Mouse (Mus musculus) erythroblast, embryonic 14.5 days (primary cell): ENCODE measurements at regions not wholly inside any gene's neighbourhood (a gene's known extent, or its start where the extent isn't known, plus 50 kb on each side); places are given as distances from the start of the nearest gene placed in this dataset.

Source experiments
- H3K27me3 ChIP-seq: 2 replicates; pipeline ENCODE4 v1.6.1; 2012; ENCODE audit warnings: inconsistent platforms; ENCODE audit not compliant: control insufficient read depth
- H3K36me3 ChIP-seq: 2 replicates; pipeline ENCODE4 v1.6.1; 2012; ENCODE audit warnings: mild to moderate bottlenecking, inconsistent platforms; ENCODE audit not compliant: control insufficient read depth
- H3K4me1 ChIP-seq: 2 replicates; pipeline ENCODE4 v1.6.1; 2012; ENCODE audit warnings: inconsistent platforms; ENCODE audit not compliant: control insufficient read depth
- H3K4me3 ChIP-seq: replicated peaks from 2 replicates; pipeline ENCODE3; 2012; ENCODE audit warnings: moderate library complexity, mild to moderate bottlenecking, inconsistent platforms
- H3K9me3 ChIP-seq: 2 replicates; pipeline ENCODE4 v1.6.1; 2012; ENCODE audit warnings: low read length, inconsistent platforms, mixed read lengths; ENCODE audit not compliant: control insufficient read depth
- GATA1 ChIP-seq: IDR thresholded peaks from 2 replicates; pipeline ENCODE4 v1.6.1; 2012; ENCODE audit warnings: low read length, inconsistent platforms, mixed read lengths
- TAL1 ChIP-seq: IDR thresholded peaks from 3 replicates; pipeline ENCODE4 v1.6.1; 2012; ENCODE audit warnings: low read length, inconsistent platforms, mixed read lengths

- H3K9me3 ChIP-seq, result no peaks in the 10 kb centered on the region; the same call in 1 of the 2 replicates
- H3K27me3 ChIP-seq, result no peaks in the 10 kb centered on the region
- H3K36me3 ChIP-seq, result no peaks in the 10 kb centered on the region
- TF ChIP-seq GATA1, result no peak
- no peak for TF ChIP-seq TAL1
- H3K4me1 ChIP-seq, result no peaks in the 10 kb centered on the region
- H3K4me3 ChIP-seq, result no peak overlapping the region
Observed at GRCm38 (mm10) chr10:84166568-84166905, 273.9 kb downstream of the Nuak1 start.

GRCm38 (mm10) chr10:84172828-84173321 lies 267.5 kb downstream of the Nuak1 start:
- H3K36me3 ChIP-seq, result no peaks in the 10 kb centered on the region
- H3K9me3 ChIP-seq, result no peaks in the 10 kb centered on the region
- TF ChIP-seq TAL1 (no peak), GATA1 (no peak)
- no peaks in the 10 kb centered on the region for H3K4me1 ChIP-seq
- H3K27me3 ChIP-seq, result no peaks in the 10 kb centered on the region
- no peak overlapping the region for H3K4me3 ChIP-seq

GRCm38 (mm10) chr10:84183239-84183638 lies 257.2 kb downstream of the Nuak1 start:
- Histone ChIP-seq H3K36me3 (no peaks in the 10 kb centered on the region), H3K27me3 (no peaks in the 10 kb centered on the region), H3K4me3 (no peak overlapping the region), H3K4me1 (no peaks in the 10 kb centered on the region), H3K9me3 (peaks cover 2% of the 10 kb centered on the region)
- TF ChIP-seq TAL1 (no peak), GATA1 (no peak)

GRCm38 (mm10) chr10:84186466-84186865 lies 253.9 kb downstream of the Nuak1 start:
- TF ChIP-seq GATA1, result no peak
- no peak for TF ChIP-seq TAL1
- Histone ChIP-seq H3K36me3 (no peaks in the 10 kb centered on the region), H3K4me1 (no peaks in the 10 kb centered on the region), H3K27me3 (no peaks in the 10 kb centered on the region), H3K4me3 (no peak overlapping the region), H3K9me3 (no peaks in the 10 kb centered on the region; the same call in 1 of the 2 replicates)

- peaks cover 6% of the 10 kb centered on the region for H3K9me3 ChIP-seq
- no peak overlapping the region for H3K4me3 ChIP-seq
- no peaks in the 10 kb centered on the region for H3K27me3 ChIP-seq
- H3K4me1 ChIP-seq, result no peaks in the 10 kb centered on the region
- H3K36me3 ChIP-seq, result no peaks in the 10 kb centered on the region
- no peak for TF ChIP-seq TAL1
- TF ChIP-seq GATA1, result no peak
Observed at GRCm38 (mm10) chr10:84199035-84199434, 241.4 kb downstream of the Nuak1 start.

- peaks cover 4% of the 10 kb centered on the region for H3K9me3 ChIP-seq
Observed at GRCm38 (mm10) chr10:84201785-84202184, 238.6 kb downstream of the Nuak1 start.

GRCm38 (mm10) chr10:84212096-84212785 lies 228.2 kb downstream of the Nuak1 start:
- H3K9me3 ChIP-seq, result peaks cover 5% of the 10 kb centered on the region
- no peaks in the 10 kb centered on the region for H3K36me3 ChIP-seq
- H3K27me3 ChIP-seq, result no peaks in the 10 kb centered on the region
- H3K4me3 ChIP-seq, result no peak overlapping the region
- TF ChIP-seq GATA1 (no peak), TAL1 (no peak)
- H3K4me1 ChIP-seq, result no peaks in the 10 kb centered on the region

More at GRCm38 (mm10) chr10:84201785-84202184, 238.6 kb downstream of the Nuak1 start:
- Histone ChIP-seq H3K27me3 (no peaks in the 10 kb centered on the region), H3K36me3 (no peaks in the 10 kb centered on the region), H3K4me1 (no peaks in the 10 kb centered on the region), H3K4me3 (no peak overlapping the region)
- TF ChIP-seq GATA1 (no peak), TAL1 (no peak)

- Histone ChIP-seq H3K4me1 (no peaks in the 10 kb centered on the region), H3K4me3 (no peak overlapping the region), H3K36me3 (no peaks in the 10 kb centered on the region), H3K9me3 (peaks cover 2% of the 10 kb centered on the region; the same call in 1 of the 2 replicates), H3K27me3 (no peaks in the 10 kb centered on the region)
- TF ChIP-seq TAL1, result no peak
- no peak for TF ChIP-seq GATA1
Observed at GRCm38 (mm10) chr10:84214812-84215211, 225.6 kb downstream of the Nuak1 start.

- TF ChIP-seq TAL1, result no peak
- Histone ChIP-seq H3K4me3 (no peak overlapping the region), H3K9me3 (peaks cover 4% of the 10 kb centered on the region; the same call in 1 of the 2 replicates), H3K36me3 (no peaks in the 10 kb centered on the region), H3K4me1 (no peaks in the 10 kb centered on the region), H3K27me3 (no peaks in the 10 kb centered on the region)
Observed at GRCm38 (mm10) chr10:84229224-84229921, 211.0 kb downstream of the Nuak1 start.
